Mouse (Mus musculus): Measurements from ENCODE around the gene Myh9. TPM values are rescaled to one million over a fixed set of nuclear protein-coding genes. Genes with fewer than 3 reads are reported as not detected.

Gene Myh9
- polyA plus RNA-seq, 1 experiment from 2014 or later, result 24.6 TPM

DNA sequence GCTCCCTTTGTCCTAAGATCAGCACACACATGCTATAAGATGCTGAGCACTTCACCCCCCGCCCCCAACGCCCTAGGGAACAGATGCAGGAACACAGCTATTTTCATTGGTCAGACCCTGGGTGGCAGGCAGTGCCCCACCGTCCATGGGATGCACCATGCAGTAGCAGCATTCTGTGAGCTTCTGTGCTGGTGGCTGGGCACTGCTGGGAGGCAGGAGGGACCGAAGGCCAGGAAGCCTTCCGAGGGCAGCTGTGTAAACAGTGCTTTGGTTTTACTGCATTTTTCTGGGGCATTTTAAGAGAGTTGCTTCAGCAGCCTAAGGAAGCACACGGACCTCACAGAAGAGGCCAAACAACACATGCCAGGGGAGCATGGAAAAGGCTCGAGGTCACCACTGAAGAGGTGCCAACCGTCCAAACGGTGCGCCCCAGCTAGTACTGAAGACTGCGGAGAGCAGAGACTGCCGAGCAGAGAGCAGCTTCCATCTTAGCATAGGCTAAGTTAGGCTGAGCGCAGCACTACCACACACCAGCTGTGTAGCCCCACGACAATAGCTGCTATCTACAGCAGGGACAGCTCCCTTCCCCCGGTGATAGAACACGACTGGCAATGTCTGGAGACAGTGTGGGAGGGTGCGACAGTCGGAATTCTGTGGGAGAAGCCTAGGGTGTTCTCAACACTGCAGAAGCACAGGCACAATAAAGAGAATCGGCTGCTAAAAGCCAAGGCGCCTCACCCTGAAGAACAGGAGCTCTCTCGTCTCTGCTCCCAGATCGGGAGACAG lies 57.7 kb downstream of the Myh9 start:
- ATAC-seq (ENCODE audit: low FRiP score), result no peak

GRCm38 (mm10) chr15:77782449-77783014 lies 59.4 kb downstream of the Myh9 start:
- H3K4me3 ChIP-seq (replicated peaks), result no peak overlapping the region
- no peak overlapping the region for H3K27ac ChIP-seq
- no peak for ATAC-seq (ENCODE audit: low FRiP score)
- no peak overlapping the region for H3K4me2 ChIP-seq
- H3K9me3 ChIP-seq, result no peaks in the 10 kb centered on the region
- H3K9ac ChIP-seq, result no peak overlapping the region
- H3K4me1 ChIP-seq, result no peaks in the 10 kb centered on the region
- no peaks in the 10 kb centered on the region for H3K27me3 ChIP-seq
- peaks cover 95% of the 10 kb centered on the region for H3K36me3 ChIP-seq (replicated peaks)
- 88% methylated on average over 11 of the region's 11 CpGs for WGBS

More for the DNA sequence above, 57.7 kb downstream of the Myh9 start:
- 85% methylated on average over 22 of the region's 22 CpGs for WGBS
- H3K27ac ChIP-seq, result no peak overlapping the region
- no peak overlapping the region for H3K4me2 ChIP-seq
- no peak overlapping the region for H3K4me3 ChIP-seq (replicated peaks)
- H3K9me3 ChIP-seq, result no peaks in the 10 kb centered on the region
- H3K36me3 ChIP-seq (replicated peaks), result peaks cover 97% of the 10 kb centered on the region
- H3K27me3 ChIP-seq, result no peaks in the 10 kb centered on the region
- no peaks in the 10 kb centered on the region for H3K4me1 ChIP-seq
- no peak overlapping the region for H3K9ac ChIP-seq

GRCm38 (mm10) chr15:77775186-77775963 lies 66.6 kb downstream of the Myh9 start:
- no peak overlapping the region for H3K9ac ChIP-seq
- ATAC-seq (ENCODE audit: low FRiP score), result 0 out of 2 replicates have a peak, but pooled peaks have one; percentile 17
- no peaks in the 10 kb centered on the region for H3K4me1 ChIP-seq
- 72% methylated on average over 20 of the region's 20 CpGs for WGBS
- no peak overlapping the region for H3K4me3 ChIP-seq (replicated peaks)
- no peaks in the 10 kb centered on the region for H3K27me3 ChIP-seq
- H3K9me3 ChIP-seq, result no peaks in the 10 kb centered on the region
- no peak overlapping the region for H3K27ac ChIP-seq
- H3K4me2 ChIP-seq, result no peak overlapping the region
- H3K36me3 ChIP-seq (replicated peaks), result peaks cover 92% of the 10 kb centered on the region

- no peaks in the 10 kb centered on the region for H3K4me1 ChIP-seq
- whole genome bisulfite sequencing, result 95% methylated on average over 8 of the region's 10 CpGs
- H3K9ac ChIP-seq, result no peak overlapping the region
- ATAC-seq (ENCODE audit: low FRiP score), result no peak
- H3K4me3 ChIP-seq (replicated peaks), result no peak overlapping the region
- H3K27me3 ChIP-seq, result no peaks in the 10 kb centered on the region
- no peak overlapping the region for H3K27ac ChIP-seq
- H3K4me2 ChIP-seq, result no peak overlapping the region
- H3K36me3 ChIP-seq (replicated peaks), result peaks cover 92% of the 10 kb centered on the region
- H3K9me3 ChIP-seq, result no peaks in the 10 kb centered on the region
Observed at GRCm38 (mm10) chr15:77774303-77774702, 67.7 kb downstream of the Myh9 start.

- H3K4me2 ChIP-seq, result no peak overlapping the region
- no peaks in the 10 kb centered on the region for H3K9me3 ChIP-seq
- H3K4me3 ChIP-seq (replicated peaks), result no peak overlapping the region
- H3K27ac ChIP-seq, result no peak overlapping the region
- H3K4me1 ChIP-seq, result no peaks in the 10 kb centered on the region
- no peaks in the 10 kb centered on the region for H3K27me3 ChIP-seq
- no peak overlapping the region for H3K9ac ChIP-seq
- WGBS, result 96% methylated on average over 19 of the region's 19 CpGs
- peaks cover 94% of the 10 kb centered on the region for H3K36me3 ChIP-seq (replicated peaks)
- ATAC-seq (ENCODE audit: low FRiP score), result no peak
Observed at GRCm38 (mm10) chr15:77773099-77773915, 68.7 kb downstream of the Myh9 start.

DNA sequence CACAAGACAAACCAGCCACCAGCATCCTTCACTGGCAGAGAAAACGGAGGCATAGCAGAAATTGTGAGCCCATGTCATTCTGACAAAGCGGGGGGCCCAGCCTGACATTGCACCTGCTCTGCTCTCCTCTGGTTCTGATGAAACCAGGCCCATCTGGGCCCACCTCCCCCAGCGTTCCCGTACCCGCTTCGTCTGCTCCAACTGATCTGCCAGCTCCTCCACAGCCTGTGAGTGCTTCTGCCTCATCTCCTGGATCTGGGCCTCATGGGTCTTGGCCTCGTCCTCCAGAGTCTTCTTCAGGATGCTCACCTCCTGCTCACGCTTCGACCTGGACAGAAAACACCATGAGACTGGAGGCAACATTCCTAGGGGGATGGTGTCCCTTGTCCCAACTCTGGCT lies 71.0 kb downstream of the Myh9 start:
- H3K9ac ChIP-seq, result no peak overlapping the region
- H3K36me3 ChIP-seq (replicated peaks), result peaks cover 96% of the 10 kb centered on the region
- H3K4me1 ChIP-seq, result no peaks in the 10 kb centered on the region
- no peak for ATAC-seq (ENCODE audit: low FRiP score)
- no peaks in the 10 kb centered on the region for H3K9me3 ChIP-seq
- WGBS, result 96% methylated on average over 9 of the region's 9 CpGs
- H3K27me3 ChIP-seq, result no peaks in the 10 kb centered on the region
- H3K4me3 ChIP-seq (replicated peaks), result no peak overlapping the region
- H3K27ac ChIP-seq, result no peak overlapping the region
- no peak overlapping the region for H3K4me2 ChIP-seq

DNA sequence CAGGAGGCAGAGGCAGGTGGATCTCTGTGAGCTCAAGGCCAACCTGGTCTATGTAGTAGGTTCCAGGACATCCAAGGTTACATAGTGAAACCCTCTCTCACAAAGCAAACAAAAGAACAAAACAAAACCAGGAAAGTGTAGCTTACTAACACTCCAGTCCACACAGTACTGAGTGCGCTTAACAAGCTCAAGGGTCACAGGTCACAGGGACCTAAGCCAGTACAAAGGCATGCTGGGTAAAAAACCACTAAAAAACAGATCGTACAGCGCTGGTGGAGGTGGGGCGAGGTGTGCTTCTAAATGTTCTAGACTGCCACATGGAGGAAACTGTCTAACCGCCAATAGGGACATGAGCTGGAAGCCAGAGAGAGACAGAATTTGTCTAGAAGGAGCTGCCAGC lies 71.6 kb downstream of the Myh9 start:
- no peak for ATAC-seq (ENCODE audit: low FRiP score)

DNA sequence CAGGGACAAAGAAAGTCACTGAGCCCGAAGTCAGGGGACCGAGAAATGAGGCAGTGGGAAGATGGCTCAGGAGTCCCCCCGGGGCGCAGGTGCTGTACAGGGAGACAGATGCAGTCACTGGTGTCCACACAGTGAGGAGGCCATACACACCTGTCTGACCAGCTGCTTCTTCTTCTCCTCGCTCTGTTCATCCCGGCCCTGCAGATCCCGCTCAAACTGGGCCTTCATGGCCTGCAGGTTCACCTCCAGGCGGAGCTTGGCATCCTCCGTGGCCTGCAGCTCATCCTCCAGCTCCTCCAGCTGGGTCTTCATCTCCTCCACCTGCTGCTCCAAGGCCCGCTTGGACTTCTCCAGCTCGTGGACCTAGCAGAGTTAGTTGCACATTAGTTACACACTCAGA lies 75.0 kb downstream of the Myh9 start:
- H3K27ac ChIP-seq, result no peak overlapping the region
- peaks cover 99% of the 10 kb centered on the region for H3K36me3 ChIP-seq (replicated peaks)
- H3K27me3 ChIP-seq, result no peaks in the 10 kb centered on the region
- no peak for ATAC-seq (ENCODE audit: low FRiP score)
- no peaks in the 10 kb centered on the region for H3K4me1 ChIP-seq
- WGBS, result 96% methylated on average over 11 of the region's 11 CpGs
- no peaks in the 10 kb centered on the region for H3K9me3 ChIP-seq
- H3K9ac ChIP-seq, result no peak overlapping the region
- no peak overlapping the region for H3K4me2 ChIP-seq
- no peak overlapping the region for H3K4me3 ChIP-seq (replicated peaks)

More for the DNA sequence above, 71.6 kb downstream of the Myh9 start:
- Histone ChIP-seq H3K27ac (no peak overlapping the region), H3K9ac (no peak overlapping the region), H3K4me1 (no peaks in the 10 kb centered on the region), H3K9me3 (no peaks in the 10 kb centered on the region), H3K4me2 (no peak overlapping the region), H3K27me3 (no peaks in the 10 kb centered on the region), H3K4me3 (replicated peaks) (no peak overlapping the region), H3K36me3 (replicated peaks) (peaks cover 98% of the 10 kb centered on the region)
- 91% methylated on average over 5 of the region's 5 CpGs for WGBS

DNA sequence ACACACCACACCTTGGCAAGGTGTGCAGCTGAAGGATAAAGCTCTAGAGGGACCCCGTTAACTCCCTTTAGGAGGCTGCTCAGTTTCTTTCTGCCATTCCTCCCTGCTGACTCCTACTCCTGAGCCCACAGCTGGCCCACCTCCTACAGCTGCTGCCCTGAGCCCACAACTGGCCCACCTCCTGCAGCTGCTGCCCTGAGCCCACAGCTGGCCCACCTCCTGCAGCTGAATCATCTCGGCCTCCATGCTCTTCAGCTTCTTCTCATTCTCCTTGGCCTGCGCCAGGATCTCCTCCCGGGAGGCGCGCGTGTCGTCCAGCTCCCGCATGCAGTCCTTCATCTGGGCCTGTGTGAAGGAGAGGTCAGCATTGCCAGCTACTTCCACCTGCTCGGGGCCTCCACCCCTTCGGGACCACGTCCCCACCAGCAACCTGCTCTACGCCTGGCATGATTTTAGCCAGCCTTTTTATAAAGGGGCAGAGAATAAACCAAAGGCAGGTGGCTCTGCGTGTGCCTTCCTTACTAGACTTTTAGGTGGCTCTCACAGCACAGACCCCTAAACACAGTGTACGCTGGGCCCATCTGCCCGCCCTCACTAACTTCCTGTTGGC lies 76.4 kb downstream of the Myh9 start:
- H3K27ac ChIP-seq, result no peak overlapping the region
- H3K9me3 ChIP-seq, result no peaks in the 10 kb centered on the region
- H3K4me2 ChIP-seq, result no peak overlapping the region
- H3K9ac ChIP-seq, result no peak overlapping the region
- no peaks in the 10 kb centered on the region for H3K4me1 ChIP-seq
- no peak overlapping the region for H3K4me3 ChIP-seq (replicated peaks)
- 95% methylated on average over 16 of the region's 16 CpGs for WGBS
- H3K27me3 ChIP-seq, result no peaks in the 10 kb centered on the region
- H3K36me3 ChIP-seq (replicated peaks), result peaks cover 98% of the 10 kb centered on the region
- no peak for ATAC-seq (ENCODE audit: low FRiP score)

DNA sequence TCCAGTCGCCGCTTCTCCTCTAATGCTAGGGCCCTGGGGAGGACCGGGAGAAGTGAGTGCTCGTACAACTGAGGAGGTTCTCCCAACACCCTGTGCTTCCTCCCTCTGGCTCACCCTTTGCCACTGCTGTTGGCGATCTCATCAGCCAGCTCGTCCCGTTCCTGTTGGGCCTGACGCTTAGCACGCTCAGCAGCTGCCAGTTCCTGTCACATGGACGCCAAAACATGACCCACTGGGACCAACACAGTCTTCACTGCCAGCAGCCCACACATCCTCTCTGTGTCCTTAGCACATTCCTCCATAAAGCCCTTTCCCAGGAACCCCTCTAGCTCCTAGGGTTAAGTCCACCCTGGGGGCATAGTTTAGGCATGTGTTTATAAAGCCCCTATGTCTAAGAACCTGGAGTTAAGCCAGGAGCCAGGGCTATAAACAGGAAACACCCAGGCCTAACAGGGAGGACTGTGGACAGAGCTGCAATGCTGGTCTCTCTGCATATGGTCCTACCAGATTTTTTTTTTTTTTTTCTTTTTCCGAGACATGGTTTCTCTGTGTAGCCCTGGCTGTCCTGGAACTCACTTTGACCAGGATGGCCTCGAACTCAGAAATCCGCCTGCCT lies 77.5 kb downstream of the Myh9 start:
- Histone ChIP-seq H3K4me1 (no peaks in the 10 kb centered on the region), H3K9me3 (no peaks in the 10 kb centered on the region), H3K4me3 (replicated peaks) (no peak overlapping the region), H3K9ac (no peak overlapping the region), H3K27me3 (no peaks in the 10 kb centered on the region), H3K4me2 (no peak overlapping the region), H3K27ac (no peak overlapping the region), H3K36me3 (replicated peaks) (peaks cover 87% of the 10 kb centered on the region)
- WGBS, result 88% methylated on average over 13 of the region's 13 CpGs
- no peak for ATAC-seq (ENCODE audit: low FRiP score)

GRCm38 (mm10) chr15:77763702-77764101 lies 78.3 kb downstream of the Myh9 start:
- ATAC-seq (ENCODE audit: low FRiP score), result no peak
- Histone ChIP-seq H3K9ac (no peak overlapping the region), H3K36me3 (replicated peaks) (peaks cover 79% of the 10 kb centered on the region), H3K27me3 (no peaks in the 10 kb centered on the region), H3K4me1 (no peaks in the 10 kb centered on the region), H3K9me3 (no peaks in the 10 kb centered on the region), H3K4me2 (no peak overlapping the region), H3K27ac (no peak overlapping the region), H3K4me3 (replicated peaks) (no peak overlapping the region)
- 91% methylated on average over 11 of the region's 11 CpGs for WGBS

All from forebrain, embryonic 12.5 days (tissue).